Mouse (Mus musculus) kidney, embryonic 15.5 days (tissue): Measurements from ENCODE around the gene Olfr461. TPM values are rescaled to one million over a fixed set of nuclear protein-coding genes. Genes with fewer than 3 reads are reported as not detected.

Experiments used
- polyA plus RNA-seq: library from polyadenylated mRNA; unstranded; fragments of >200 nt; fragmentation: Nextera tagmentation; extraction: Ambion mirVana; gene quantifications from 2 replicates; pipeline ENCODE4 v1.2.1, GENCODE M21; 2015

Olfr461 gene
- polyA plus RNA-seq, 1 experiment from 2014 or later = not detected

Other genes starting within 250 kb of the Olfr461 start
- 44.8 and 46.8 TPM in 2 replicates for gene Agk, start 229.9 kb downstream of the Olfr461 start, polyA plus RNA-seq
- 10.7 and 14.8 TPM in 2 replicates for gene E330009J07Rik, start 118.9 kb downstream of the Olfr461 start, polyA plus RNA-seq
- 0.06 TPM in 1 of 2 replicates, not detected in the other for gene Wee2, start 116.0 kb downstream of the Olfr461 start, polyA plus RNA-seq
- 171 and 178 TPM in 2 replicates for gene Ssbp1, start 83.7 kb downstream of the Olfr461 start, polyA plus RNA-seq
- gene Tas2r137, start 63.8 kb downstream of the Olfr461 start, polyA plus RNA-seq = not detected in 2 replicates
- gene Tas2r108, start 61.5 kb downstream of the Olfr461 start, polyA plus RNA-seq = not detected in 2 replicates
- not detected in 2 replicates for gene Prss37, start 35.5 kb downstream of the Olfr461 start, polyA plus RNA-seq
- not detected in 2 replicates for gene Olfr460, start 14.4 kb upstream of the Olfr461 start, polyA plus RNA-seq
- 0.84 and 1.1 TPM in 2 replicates for gene Clec5a, start 30.8 kb upstream of the Olfr461 start, polyA plus RNA-seq
- gene Tas2r138, start 58.3 kb upstream of the Olfr461 start, polyA plus RNA-seq = not detected in 2 replicates
- gene Mgam, start 73.8 kb upstream of the Olfr461 start, polyA plus RNA-seq = 0.71 and 1.7 TPM in 2 replicates